Mouse (Mus musculus) CH12.LX (cell line): Measurements from ENCODE around the gene Sumo3. TPM values are rescaled to one million over a fixed set of nuclear protein-coding genes. Genes with fewer than 3 reads are reported as not detected.

Source experiments
- DNase-seq: peaks from one replicate; pipeline ENCODE4 v3.0.0-alpha.2; 2013; ENCODE audit errors: extremely low read depth
- H3K27ac ChIP-seq: 2 replicates; pipeline ENCODE4 v1.5.1; 2012; ENCODE audit warnings: low read depth, mild to moderate bottlenecking, control low read depth, moderate library complexity; ENCODE audit not compliant: insufficient read depth
- H3K27me3 ChIP-seq: replicated peaks from 2 replicates; pipeline ENCODE3; 2012; ENCODE audit warnings: inconsistent platforms
- H3K36me3 ChIP-seq, 2 experiments: replicated peaks in 1 of 2; 2 replicates each; pipeline versions ENCODE3 to v1.6.1; 2012; ENCODE audit warnings: inconsistent platforms in 1 of 2, low read length in 1 of 2, mild to moderate bottlenecking in 1 of 2, mixed read lengths in 1 of 2, moderate library complexity in 1 of 2; ENCODE audit not compliant: control insufficient read depth in 1 of 2, insufficient read depth in 1 of 2
- H3K4me1 ChIP-seq, 2 experiments: 2 replicates each; pipeline ENCODE4 v1.6.1; 2012; ENCODE audit warnings: inconsistent platforms in 1 of 2, moderate library complexity in 1 of 2; ENCODE audit not compliant: insufficient read depth in 2 of 2, control insufficient read depth in 1 of 2
- H3K4me2 ChIP-seq: 2 replicates; pipeline ENCODE4 v1.6.1; 2012; ENCODE audit warnings: low read depth, mild to moderate bottlenecking, control low read depth; ENCODE audit not compliant: poor library complexity, insufficient read depth, severe bottlenecking
- H3K4me3 ChIP-seq, 3 experiments: fragments of 150-350 bp in 1 of 3; sonication (generic) in 1 of 3; replicated peaks in 1 of 3; 2 replicates each; pipeline versions ENCODE3 to v1.5.1; 2011 to 2012; ENCODE audit warnings: low read depth in 2 of 3, low read length in 2 of 3, mild to moderate bottlenecking in 2 of 3, moderate library complexity in 2 of 3, control low read depth in 1 of 3, improper control_type of control experiment in 1 of 3, inconsistent platforms in 1 of 3, mixed read lengths in 1 of 3; ENCODE audit not compliant: poor library complexity in 1 of 3
- H3K79me2 ChIP-seq: replicated peaks from 2 replicates; pipeline ENCODE4 v1.6.1; 2012; ENCODE audit warnings: mild to moderate bottlenecking, moderate library complexity; ENCODE audit not compliant: control insufficient read depth, poor library complexity, insufficient read depth, severe bottlenecking; ENCODE audit errors: extremely low read depth
- H3K9ac ChIP-seq: 2 replicates; pipeline ENCODE4 v1.6.1; 2012; ENCODE audit warnings: low read depth, mild to moderate bottlenecking, control low read depth, moderate library complexity; ENCODE audit not compliant: insufficient read depth
- H3K9me3 ChIP-seq: replicated peaks from 2 replicates; pipeline ENCODE3; 2012; ENCODE audit warnings: low read length, inconsistent platforms, mixed read lengths
- BHLHE40 ChIP-seq: IDR thresholded peaks from 2 replicates; pipeline ENCODE4 v1.6.1; 2011; ENCODE audit warnings: mild to moderate bottlenecking, low read depth, low read length, improper control_type of control experiment
- CHD2 ChIP-seq: IDR thresholded peaks from 2 replicates; pipeline ENCODE4 v1.6.1; 2011; ENCODE audit warnings: low read length, improper control_type of control experiment
- E2F4 ChIP-seq: IDR thresholded peaks from 2 replicates; pipeline ENCODE4 v1.6.1; 2011; ENCODE audit warnings: low read depth, low read length, improper control_type of control experiment; ENCODE audit not compliant: insufficient replicate concordance
- ELF1 ChIP-seq: IDR thresholded peaks from 2 replicates; pipeline ENCODE4 v1.6.1; 2014; ENCODE audit warnings: low read depth, mild to moderate bottlenecking, inconsistent platforms, low read length, improper control_type of control experiment
- IRF4 ChIP-seq: IDR thresholded peaks from 2 replicates; pipeline ENCODE4 v1.6.1; 2014; ENCODE audit warnings: low read depth, mild to moderate bottlenecking, inconsistent platforms, low read length, improper control_type of control experiment
- JUND ChIP-seq: conservative IDR thresholded peaks from 2 replicates; pipeline ENCODE4 v1.6.1; 2011; ENCODE audit warnings: low read depth, low read length, improper control_type of control experiment
- KAT2A ChIP-seq: IDR thresholded peaks from 2 replicates; pipeline ENCODE4 v1.6.1; 2012; ENCODE audit warnings: low read length, improper control_type of control experiment, inconsistent platforms; ENCODE audit not compliant: insufficient replicate concordance
- MAFK ChIP-seq: IDR thresholded peaks from 2 replicates; pipeline ENCODE4 v1.6.1; 2011; ENCODE audit warnings: low read length, improper control_type of control experiment; ENCODE audit not compliant: insufficient replicate concordance
- MAX ChIP-seq: IDR thresholded peaks from 2 replicates; pipeline ENCODE4 v1.6.1; 2011; ENCODE audit warnings: low read length, improper control_type of control experiment
- MEF2A ChIP-seq: IDR thresholded peaks from 2 replicates; pipeline ENCODE4 v1.6.1; 2014; ENCODE audit warnings: low read depth, mild to moderate bottlenecking, inconsistent platforms, low read length, improper control_type of control experiment, borderline replicate concordance
- PAX5 ChIP-seq: IDR thresholded peaks from 2 replicates; pipeline ENCODE4 v1.6.1; 2012; ENCODE audit warnings: low read length, inconsistent platforms, mixed read lengths
- POLR2AphosphoS2 ChIP-seq: IDR thresholded peaks from 2 replicates; pipeline ENCODE4 v1.6.1; 2011; ENCODE audit warnings: low read depth, low read length, improper control_type of control experiment
- SMC3 ChIP-seq: IDR thresholded peaks from 2 replicates; pipeline ENCODE4 v1.6.1; 2011; ENCODE audit warnings: low read depth, low read length, improper control_type of control experiment
- TBP ChIP-seq: conservative IDR thresholded peaks from 2 replicates; pipeline ENCODE4 v1.6.1; 2011; ENCODE audit warnings: low read depth, low read length, improper control_type of control experiment
- USF2 ChIP-seq: conservative IDR thresholded peaks from 2 replicates; pipeline ENCODE4 v1.6.1; 2011; ENCODE audit warnings: low read depth, low read length, improper control_type of control experiment
- ZC3H11A ChIP-seq: IDR thresholded peaks from 2 replicates; pipeline ENCODE4 v1.6.1; 2012; ENCODE audit warnings: low read depth, mild to moderate bottlenecking, inconsistent platforms, low read length, improper control_type of control experiment
- ZKSCAN1 ChIP-seq: IDR thresholded peaks from 2 replicates; pipeline ENCODE4 v1.6.1; 2012; ENCODE audit warnings: low read depth, inconsistent platforms, low read length, improper control_type of control experiment, borderline replicate concordance
- ZNF384 ChIP-seq: IDR thresholded peaks from 2 replicates; pipeline ENCODE4 v1.6.1; 2012; ENCODE audit warnings: low read depth, low read length, improper control_type of control experiment, inconsistent platforms
- dilution Hi-C: fragments of 300-500 bp; cut with MboI; formaldehyde crosslinking; loops from 2 replicates; pipeline ENCODE4 v1.14.3; 2020; ENCODE audit warnings: low sequenced_read_pairs; ENCODE audit not compliant: extremely low pct_unique_long_range_greater_than_20kb, extremely low pct_ligation_motif_present
- in situ Hi-C: fragments of 300-500 bp; cut with MboI; formaldehyde crosslinking; loops from 3 replicates; pipeline ENCODE4 v1.14.3; 2019; ENCODE audit warnings: low sequenced_read_pairs, low pct_ligation_motif_present, low pct_unique_long_range_greater_than_20kb, mixed read lengths
- polyA plus RNA-seq: library from polyadenylated mRNA; unstranded; fragments of >175 nt; gene quantifications from 2 replicates; pipeline ENCODE4 v1.2.1, GENCODE M21; 2012; ENCODE audit warnings: low read depth; ENCODE audit not compliant: insufficient read length
- total RNA-seq, 2 experiments: library from RNA; depleted of rRNA; stranded (reverse); fragments of 300-350 nt in 1 of 2; fragments of >200 nt in 1 of 2; gene quantifications; 2 replicates each; pipeline ENCODE4 v1.2.3; 2012 to 2014

Sumo3 gene
- total and polyA plus RNA-seq, 3 experiments = 54.4 to 130 (median 81.2) TPM

- no peak for TF ChIP-seq TBP
- no peak for TF ChIP-seq JUND
- TF ChIP-seq USF2 = no peak
- TF ChIP-seq BHLHE40 = no peak
- no peak for TF ChIP-seq CHD2
- TF ChIP-seq IRF4 = no peak
- TF ChIP-seq MAFK = no peak
- no peak for TF ChIP-seq KAT2A
- no peak for TF ChIP-seq E2F4
- no peak for TF ChIP-seq ELF1
- TF ChIP-seq PAX5 = no peak
- TF ChIP-seq POLR2AphosphoS2 = no peak
- no peak for TF ChIP-seq ZKSCAN1
- no peak for TF ChIP-seq SMC3
- TF ChIP-seq MAX = no peak
- TF ChIP-seq ZC3H11A = no peak
- no peak for TF ChIP-seq ZNF384
- TF ChIP-seq, all 38 proteins: peak for 0
- no peaks in the 10 kb centered on the region for H3K79me2 ChIP-seq
- dilution Hi-C loops = no loop called here
- H3K9me3 ChIP-seq = peaks cover under 1% of the 10 kb centered on the region
- no peak overlapping the region for H3K9ac ChIP-seq
- peaks cover 0 to 18% of the 10 kb centered on the region in 2 experiments; a peak in 1 of 4 replicates for H3K4me1 ChIP-seq
- H3K27me3 ChIP-seq = no peaks in the 10 kb centered on the region
- H3K36me3 ChIP-seq = peaks cover 25 to 73% of the 10 kb centered on the region in 2 experiments
- in situ Hi-C loops = no loop called here
- no peak overlapping the region for H3K4me2 ChIP-seq
- DNase-seq = no peak
- no peak overlapping the region for H3K27ac ChIP-seq
- no peak overlapping the region for H3K4me3 ChIP-seq
Measured at GRCm38 (mm10) chr10:77589117-77589516, 16.8 kb upstream of the Sumo3 start.

GRCm38 (mm10) chr10:77589749-77590148, 16.1 kb upstream of the Sumo3 start:
- peaks cover 0 to 18% of the 10 kb centered on the region in 2 experiments; a peak in 1 of 4 replicates for H3K4me1 ChIP-seq
- no peaks in the 10 kb centered on the region for H3K27me3 ChIP-seq
- TF ChIP-seq MEF2A = no peak
- no peaks in the 10 kb centered on the region for H3K79me2 ChIP-seq
- in situ Hi-C loops (no loop called here), dilution Hi-C loops (no loop called here)
- no peak overlapping the region for H3K27ac ChIP-seq
- DNase-seq = no peak
- no peak overlapping the region for H3K9ac ChIP-seq
- H3K4me3 ChIP-seq = no peak overlapping the region
- H3K9me3 ChIP-seq = peaks cover 4% of the 10 kb centered on the region
- no peak overlapping the region for H3K4me2 ChIP-seq
- H3K36me3 ChIP-seq = peaks cover 29 to 78% of the 10 kb centered on the region in 2 experiments
